In the genomic region with DNA sequence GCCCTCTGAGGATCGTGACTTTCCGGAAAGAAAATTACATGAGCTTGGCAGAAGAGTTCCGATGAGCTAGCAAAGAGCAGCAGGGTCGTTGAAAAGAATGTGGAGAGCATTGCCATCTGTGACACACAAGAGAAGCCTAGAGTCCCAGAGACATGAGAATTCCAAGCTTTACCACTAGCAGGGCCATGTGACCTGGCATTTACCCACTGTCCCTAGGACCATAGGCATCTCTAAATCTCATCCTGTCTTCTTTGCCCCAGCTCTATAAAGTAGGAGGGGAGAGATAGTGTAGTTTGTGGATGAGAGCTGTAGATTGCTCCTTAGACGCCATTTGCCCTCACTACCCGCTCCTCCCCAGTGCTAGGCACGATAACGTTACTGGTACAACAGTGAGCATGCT, we compare ENCODE assay signal across 8 mouse cellular contexts. TPM values are rescaled to one million over a fixed set of nuclear protein-coding genes. Genes with fewer than 3 reads are reported as not detected.
DNase-seq lines count a peak whose midpoint lies in the region; ATAC-seq and TF ChIP-seq lines count a peak whose summit lies in the region.

A gene (minus strand): TSS at position 101 of the 400 bp plus-strand sequence.

- WGBS in lung, postnatal 0 days: 81% methylated on average over 8 of the region's 8 CpGs
- WGBS in limb, embryonic 12.5 days: 90% methylated on average over 8 of the region's 8 CpGs
- 88% methylated on average over 8 of the region's 8 CpGs for WGBS in stomach, embryonic 16.5 days

- H3K4me2 ChIP-seq in lung, postnatal 0 days (replicated peaks; ENCODE audit: low read depth, low read length): no peak within 1 kb of the TSS
- no peak within 1 kb of the TSS for H3K4me2 ChIP-seq in limb, embryonic 12.5 days
- no peak within 1 kb of the TSS for H3K4me2 ChIP-seq in stomach, embryonic 16.5 days (ENCODE audit: low read depth, low read length)

- no peak within 1 kb of the TSS for H3K27ac ChIP-seq in lung, postnatal 0 days (ENCODE audit: low read length)
- H3K27ac ChIP-seq in limb, embryonic 12.5 days: no peak within 1 kb of the TSS
- no peak within 1 kb of the TSS for H3K27ac ChIP-seq in stomach, embryonic 16.5 days (ENCODE audit: low read length)

- H3K4me1 ChIP-seq in lung, postnatal 0 days (ENCODE audit: insufficient read depth, low read depth, low read length): no peaks in the 10 kb centered on the region
- no peaks in the 10 kb centered on the region for H3K4me1 ChIP-seq in limb, embryonic 12.5 days (replicated peaks)
- no peaks in the 10 kb centered on the region for H3K4me1 ChIP-seq in stomach, embryonic 16.5 days (ENCODE audit: control insufficient read depth, insufficient read depth, low read length)

- intact Hi-C loops in heart, postnatal 14 days (cut with DNase I): no loop called here

- DNase-seq in lung, postnatal 0 days (ENCODE audit: low spot score): no peak
- no peak for DNase-seq in lung, postnatal 14 days
- no peak for DNase-seq in heart, postnatal 14 days
- no peak for DNase-seq in kidney, postnatal 36 days
- DNase-seq in cerebellum, adult 8-10 months: no peak

- ATAC-seq in lung, postnatal 0 days: no peak
- no peak for ATAC-seq in erythroblast, adult 5-6 weeks (replicated peaks; ENCODE audit: low FRiP score, poor library complexity, severe bottlenecking)
- ATAC-seq in limb, embryonic 12.5 days (ENCODE audit: insufficient number of reproducible peaks, insufficient read depth, low FRiP score, low TSS enrichment, low read depth): no peak
- ATAC-seq in stomach, embryonic 16.5 days (ENCODE audit: insufficient read depth, low FRiP score): no peak

- no peak for TF ChIP-seq CTCF in lung, postnatal 0 days (IDR thresholded peaks at IDR 0.05)

- H3K27me3 ChIP-seq in lung, postnatal 0 days (replicated peaks; ENCODE audit: insufficient read depth, low read length): no peaks in the 10 kb centered on the region
- H3K27me3 ChIP-seq in limb, embryonic 12.5 days: no peaks in the 10 kb centered on the region
- no peaks in the 10 kb centered on the region for H3K27me3 ChIP-seq in stomach, embryonic 16.5 days (ENCODE audit: control insufficient read depth, insufficient read depth, low read length)

- no peak within 1 kb of the TSS for H3K9ac ChIP-seq in lung, postnatal 0 days (replicated peaks; ENCODE audit: low read depth)
- H3K9ac ChIP-seq in limb, embryonic 12.5 days (replicated peaks): no peak within 1 kb of the TSS
- no peak within 1 kb of the TSS for H3K9ac ChIP-seq in stomach, embryonic 16.5 days (ENCODE audit: low read length)

- no peak within 1 kb of the TSS for H3K4me3 ChIP-seq in lung, postnatal 0 days (ENCODE audit: low read depth, low read length)
- H3K4me3 ChIP-seq in limb, embryonic 12.5 days (replicated peaks): no peak within 1 kb of the TSS
- no peak within 1 kb of the TSS for H3K4me3 ChIP-seq in stomach, embryonic 16.5 days (replicated peaks; ENCODE audit: low read length)

- no peaks in the 10 kb centered on the region for H3K9me3 ChIP-seq in lung, postnatal 0 days (ENCODE audit: low read length)
- H3K9me3 ChIP-seq in limb, embryonic 12.5 days: no peaks in the 10 kb centered on the region
- no peaks in the 10 kb centered on the region for H3K9me3 ChIP-seq in stomach, embryonic 16.5 days (replicated peaks; ENCODE audit: control insufficient read depth, low read length)

- no peak for TF ChIP-seq EP300 in lung, postnatal 0 days (IDR thresholded peaks at IDR 0.05)

- no peaks in the 10 kb centered on the region for H3K36me3 ChIP-seq in lung, postnatal 0 days (ENCODE audit: insufficient read depth, low read length)
- H3K36me3 ChIP-seq in limb, embryonic 12.5 days: no peaks in the 10 kb centered on the region
- no peaks in the 10 kb centered on the region for H3K36me3 ChIP-seq in stomach, embryonic 16.5 days (ENCODE audit: control insufficient read depth, insufficient read depth, low read length)

RNA-seq across cellular contexts. Expression of the gene that starts here (rescaled TPM):
- 32.8 and 33.9 TPM in 2 replicates for polyA plus RNA-seq in lung, postnatal 0 days (2015; fragmentation: Nextera tagmentation; extraction: Ambion mirVana)
- 16.9 and 51.9 TPM in 2 replicates for total RNA-seq in erythroblast, adult 5-6 weeks (2015; ENCODE audit: low replicate concordance)
- total RNA-seq in erythroblast, adult 5-6 weeks (2017; ENCODE audit: low replicate concordance): 7.2 and 22.3 TPM in 2 replicates
- total RNA-seq in heart, postnatal 14 days (2021): 10 to 100 TPM; 18.9 to 31.4 TPM
- 46.0 and 47.8 TPM in 2 replicates for polyA plus RNA-seq in limb, embryonic 12.5 days (2016; fragmentation: Nextera tagmentation; extraction: Ambion mirVana)
- polyA plus RNA-seq in stomach, embryonic 16.5 days (2015; fragmentation: Nextera tagmentation; extraction: Ambion mirVana): 26.7 and 27.5 TPM in 2 replicates
